Mouse (Mus musculus) myocyte (in vitro differentiated cells): ENCODE data around the gene Abhd5.

Experiments
- CEBPB ChIP-seq: IDR thresholded peaks from 2 replicates; pipeline ENCODE4 v1.6.1; 2011; ENCODE audit warnings: mild to moderate bottlenecking, moderate library complexity; ENCODE audit not compliant: poor library complexity, insufficient read depth, severe bottlenecking
- E2F4 ChIP-seq: IDR thresholded peaks from one replicate; pipeline ENCODE4 v1.6.1; 2011; ENCODE audit warnings: mild to moderate bottlenecking, control low read depth, moderate library complexity; ENCODE audit not compliant: insufficient read depth
- MAX ChIP-seq: IDR thresholded peaks from one replicate; pipeline ENCODE4 v1.6.1; 2011; ENCODE audit warnings: low read depth, mild to moderate bottlenecking, control low read depth
- MYOD1 ChIP-seq, 3 experiments: IDR thresholded peaks; one replicate each; pipeline ENCODE4 v1.6.1; 2011; ENCODE audit warnings: control low read depth in 2 of 3, low read depth in 2 of 3, mild to moderate bottlenecking in 2 of 3, moderate library complexity in 1 of 3; ENCODE audit not compliant: insufficient read length in 2 of 3, control insufficient read depth in 1 of 3
- MYOG ChIP-seq, 3 experiments: IDR thresholded peaks; one replicate each; pipeline ENCODE4 v1.6.1; 2011; ENCODE audit warnings: control low read depth in 2 of 3, low read depth in 2 of 3, mild to moderate bottlenecking in 2 of 3; ENCODE audit not compliant: insufficient read length in 2 of 3, control insufficient read depth in 1 of 3, insufficient read depth in 1 of 3
- POLR2A ChIP-seq: IDR thresholded peaks from one replicate; pipeline ENCODE4 v1.6.1; 2011; ENCODE audit warnings: low read depth, mild to moderate bottlenecking, control low read depth, moderate library complexity; ENCODE audit not compliant: insufficient read length
- POLR2AphosphoS2 ChIP-seq: IDR thresholded peaks from one replicate; pipeline ENCODE4 v1.6.1; 2011; ENCODE audit warnings: low read depth, control low read depth; ENCODE audit not compliant: insufficient read length
- REST ChIP-seq: IDR thresholded peaks from one replicate; pipeline ENCODE4 v1.6.1; 2011; ENCODE audit warnings: mild to moderate bottlenecking, control low read depth, moderate library complexity; ENCODE audit not compliant: insufficient read depth, insufficient read length
- SRF ChIP-seq: IDR thresholded peaks from one replicate; pipeline ENCODE4 v1.6.1; 2011; ENCODE audit warnings: low read depth; ENCODE audit not compliant: control insufficient read depth, insufficient read length
- TCF12 ChIP-seq: IDR thresholded peaks from one replicate; pipeline ENCODE4 v1.6.1; 2011; ENCODE audit warnings: mild to moderate bottlenecking, control low read depth; ENCODE audit not compliant: poor library complexity, insufficient read depth, severe bottlenecking
- TCF3 ChIP-seq: IDR thresholded peaks from one replicate; pipeline ENCODE4 v1.6.1; 2011; ENCODE audit warnings: low read depth, control low read depth; ENCODE audit not compliant: insufficient read length
- USF1 ChIP-seq: IDR thresholded peaks from one replicate; pipeline ENCODE4 v1.6.1; 2011; ENCODE audit warnings: low read depth, mild to moderate bottlenecking, control low read depth, moderate library complexity

DNA sequence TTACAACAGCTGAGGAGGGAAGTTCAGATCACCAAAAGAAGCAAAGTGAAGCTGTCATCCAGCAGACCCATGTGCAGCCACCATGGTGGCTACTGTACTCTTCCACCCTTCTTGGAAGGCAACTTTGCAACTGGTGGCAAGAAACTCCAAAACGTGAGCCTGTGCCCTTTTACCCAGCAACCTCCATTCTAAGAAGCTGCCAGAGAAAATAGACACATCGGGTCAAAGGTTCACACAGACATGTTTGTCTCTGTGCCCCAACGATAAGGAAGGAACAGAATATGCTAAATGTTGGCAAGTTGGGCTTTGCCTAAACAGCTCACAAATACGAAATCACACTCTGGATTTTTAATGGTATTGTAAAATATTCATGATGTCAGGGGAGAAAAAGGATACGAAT is 44.4 kb downstream of the Abhd5 start:
- no peak for TF ChIP-seq POLR2A
- no peak for TF ChIP-seq POLR2AphosphoS2
- no peak for TF ChIP-seq CEBPB
- TF ChIP-seq MYOD1 (IDR thresholded peaks at IDR 0.05; ENCODE audit: control insufficient read depth in 1 of 3, insufficient read length in 2 of 3, low read depth in 2 of 3) = no peak
- no peak for TF ChIP-seq MAX
- TF ChIP-seq TCF12 = no peak
- TF ChIP-seq E2F4 = no peak
- no peak for TF ChIP-seq REST
- TF ChIP-seq SRF = no peak
- TF ChIP-seq USF1 = no peak
- TF ChIP-seq MYOG (IDR thresholded peaks at IDR 0.05; ENCODE audit: control insufficient read depth in 1 of 3, insufficient read depth in 1 of 3, insufficient read length in 2 of 3, low read depth in 2 of 3) = no peak
- no peak for TF ChIP-seq TCF3
